Mouse (Mus musculus) telencephalon, adult 2 months (tissue): ENCODE measurements at regions not wholly inside any gene's neighbourhood (a gene's known extent, or its start where the extent isn't known, plus 50 kb on each side); places are given as distances from the start of the nearest gene placed in this dataset.

ENCODE experiments used
- DNase-seq: peaks from one replicate; pipeline ENCODE4 v3.0.0-alpha.2; 2011; ENCODE audit warnings: low read depth, low spot score

DNA sequence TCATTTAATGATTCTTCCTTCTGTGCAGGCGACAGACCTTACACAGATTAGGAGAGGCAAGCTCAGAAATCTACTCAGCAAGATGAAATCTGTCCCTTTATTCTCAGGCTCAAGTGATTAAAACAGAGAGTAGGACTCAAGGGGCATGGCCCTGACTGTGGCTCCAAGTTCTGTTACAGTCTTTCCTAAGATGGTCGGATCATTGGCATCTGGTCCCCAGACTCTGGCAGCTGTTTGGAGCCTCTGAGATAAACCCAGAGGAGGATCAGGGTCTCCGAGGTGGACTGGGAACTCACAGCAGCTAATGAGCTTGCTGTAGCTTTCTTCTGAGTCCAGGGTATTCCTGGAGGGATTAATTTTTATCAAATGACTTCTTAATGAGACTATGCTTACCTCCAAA, 51.7 kb upstream of the Hs3st2 start:
- no peak for DNase-seq
